Mouse (Mus musculus) bone marrow macrophage, adult 2 months (primary cell): Measurements from ENCODE around the gene Ccdc24. TPM values are rescaled to one million over a fixed set of nuclear protein-coding genes. Genes with fewer than 3 reads are reported as not detected.
A peak's percentile ranks its signal among the peaks of the same experiment; 100 is the strongest.

Experiments used
- H3K27ac ChIP-seq: 2 replicates; pipeline ENCODE4 v1.5.1; 2012; ENCODE audit warnings: low read depth, low read length; ENCODE audit not compliant: insufficient read depth
- H3K4me1 ChIP-seq: 2 replicates; pipeline ENCODE4 v1.6.1; 2012; ENCODE audit warnings: low read length; ENCODE audit not compliant: control insufficient read depth, insufficient read depth
- H3K4me3 ChIP-seq: 2 replicates; pipeline ENCODE4 v1.5.1; 2012; ENCODE audit warnings: mild to moderate bottlenecking, low read length, moderate library complexity; ENCODE audit not compliant: insufficient read depth
- CTCF ChIP-seq: IDR thresholded peaks from 2 replicates; pipeline ENCODE4 v1.5.1; 2012; ENCODE audit warnings: low read depth, mild to moderate bottlenecking, low read length, moderate library complexity
- POLR2A ChIP-seq: IDR thresholded peaks from 2 replicates; pipeline ENCODE4 v1.6.1; 2012; ENCODE audit warnings: mild to moderate bottlenecking, low read depth, low read length, borderline replicate concordance
- polyA plus RNA-seq: library from polyadenylated mRNA; stranded (reverse); fragments of >200 nt; gene quantifications from 2 replicates; pipeline ENCODE4 v1.2.4, GENCODE M21; 2012; ENCODE audit not compliant: missing spikeins, insufficient read depth, insufficient read length

Ccdc24 gene
- polyA plus RNA-seq: not detected in 2 replicates

GRCm38 (mm10) chr4:117872471-117872886, at the start of gene Ccdc24:
Gene Ccdc24 (minus strand): TSS chr4:117872557.
- Histone ChIP-seq H3K4me1 (no peaks in the 10 kb centered on the region), H3K27ac (no peak within 1 kb of the TSS), H3K4me3 (no peak within 1 kb of the TSS)
- TF ChIP-seq CTCF (no peak), POLR2A (no peak)

- no peak overlapping the region for H3K4me3 ChIP-seq
- H3K4me1 ChIP-seq: peaks cover 30% of the 10 kb centered on the region
- TF ChIP-seq POLR2A: no peak
- TF ChIP-seq CTCF: no peak
- no peak overlapping the region for H3K27ac ChIP-seq
These were observed 49.0 kb upstream of the Ccdc24 start for GRCm38 (mm10) chr4:117921358-117921757.

- Histone ChIP-seq H3K4me1 (peaks cover 32% of the 10 kb centered on the region), H3K27ac (0 out of 2 replicates have a peak overlapping the region, but pooled peaks have one; percentile 7), H3K4me3 (no peak overlapping the region)
- TF ChIP-seq CTCF: no peak
- no peak for TF ChIP-seq POLR2A
These were observed 46.4 kb upstream of the Ccdc24 start for GRCm38 (mm10) chr4:117918762-117919161.

GRCm38 (mm10) chr4:117918261-117918660, 45.9 kb upstream of the Ccdc24 start:
- Histone ChIP-seq H3K4me1 (peaks cover 37% of the 10 kb centered on the region), H3K27ac (peak overlapping the region; percentile 7), H3K4me3 (no peak overlapping the region)
- TF ChIP-seq CTCF (no peak), POLR2A (no peak)

- Histone ChIP-seq H3K4me3 (no peak overlapping the region), H3K4me1 (peaks cover 41% of the 10 kb centered on the region), H3K27ac (peak overlapping the region; percentile 98)
- TF ChIP-seq POLR2A (no peak), CTCF (no peak)
These were observed 45.5 kb upstream of the Ccdc24 start for GRCm38 (mm10) chr4:117917847-117918246.

- peak overlapping the region; percentile 98 for H3K27ac ChIP-seq
- H3K4me1 ChIP-seq: peaks cover 43% of the 10 kb centered on the region
- H3K4me3 ChIP-seq: no peak overlapping the region
- TF ChIP-seq POLR2A: no peak
- no peak for TF ChIP-seq CTCF
These were observed 45.0 kb upstream of the Ccdc24 start for GRCm38 (mm10) chr4:117917402-117917801.

- H3K27ac ChIP-seq: peak overlapping the region; percentile 98
- H3K4me1 ChIP-seq: peaks cover 43% of the 10 kb centered on the region
- peak overlapping the region; percentile 79 for H3K4me3 ChIP-seq
- TF ChIP-seq CTCF (no peak), POLR2A (no peak)
These were observed 44.0 kb upstream of the Ccdc24 start for GRCm38 (mm10) chr4:117916386-117916785.

GRCm38 (mm10) chr4:117915489-117916105, 43.2 kb upstream of the Ccdc24 start:
- Histone ChIP-seq H3K4me3 (peak overlapping the region; percentile 79), H3K4me1 (peaks cover 43% of the 10 kb centered on the region), H3K27ac (peak overlapping the region; percentile 98)
- TF ChIP-seq POLR2A (no peak), CTCF (no peak)

- TF ChIP-seq POLR2A: no peak
- no peak for TF ChIP-seq CTCF
- peak within 1 kb of the TSS; percentile 79 for H3K4me3 ChIP-seq
- H3K27ac ChIP-seq: peak within 1 kb of the TSS; percentile 98
- H3K4me1 ChIP-seq: peaks cover 48% of the 10 kb centered on the region
These were observed 42.5 kb upstream of the Ccdc24 start, which contains the start of gene Ipo13 for GRCm38 (mm10) chr4:117914591-117915442. Gene Ipo13 (minus strand): TSS chr4:117914999.

GRCm38 (mm10) chr4:117914031-117914430, 41.7 kb upstream of the Ccdc24 start:
- Histone ChIP-seq H3K27ac (no peak overlapping the region), H3K4me3 (peak overlapping the region; percentile 79), H3K4me1 (peaks cover 46% of the 10 kb centered on the region)
- no peak for TF ChIP-seq CTCF
- TF ChIP-seq POLR2A: no peak
